Mouse (Mus musculus) heart, adult 2 months (tissue): Measurements from ENCODE around the gene Tecta. TPM values are rescaled to one million over a fixed set of nuclear protein-coding genes. Genes with fewer than 3 reads are reported as not detected.

Experiments
- DNase-seq, 2 experiments: peaks; one replicate each; pipeline ENCODE4 v3.0.0; 2021
- H3K27ac ChIP-seq: fragments of 200-600 bp; 2 replicates; pipeline ENCODE4 v1.8.1; 2022
- H3K27me3 ChIP-seq: fragments of 200-500 bp; 2 replicates; pipeline ENCODE4 v1.6.1; 2012; ENCODE audit warnings: mild to moderate bottlenecking, low read length, inconsistent platforms, mixed read lengths; ENCODE audit not compliant: control insufficient read depth, insufficient read depth
- H3K36me3 ChIP-seq: fragments of 200-500 bp; 2 replicates; pipeline ENCODE4 v1.6.1; 2012; ENCODE audit warnings: low read length, inconsistent platforms; ENCODE audit not compliant: control insufficient read depth, insufficient read depth
- H3K4me1 ChIP-seq: fragments of 200-500 bp; 2 replicates; pipeline ENCODE4 v1.6.1; 2011; ENCODE audit warnings: low read length; ENCODE audit not compliant: control insufficient read depth, insufficient read depth
- H3K4me3 ChIP-seq: fragments of 200-600 bp; 2 replicates; pipeline ENCODE4 v1.8.1; 2022
- H3K79me2 ChIP-seq: fragments of 200-500 bp; replicated peaks from 2 replicates; pipeline ENCODE4 v1.6.1; 2012; ENCODE audit warnings: mild to moderate bottlenecking, inconsistent platforms, low read length, moderate library complexity, mixed read lengths; ENCODE audit not compliant: control insufficient read depth, insufficient read depth
- H3K9ac ChIP-seq: fragments of 200-500 bp; 2 replicates; pipeline ENCODE4 v1.6.1; 2012; ENCODE audit warnings: low read depth, mild to moderate bottlenecking, control low read depth, inconsistent platforms, low read length, mixed read lengths
- CTCF ChIP-seq: fragments of 200-600 bp; IDR thresholded peaks from 2 replicates; pipeline ENCODE4 v1.8.1; 2022; ENCODE audit warnings: antibody characterized with exemption, mild to moderate bottlenecking, moderate library complexity
- EP300 ChIP-seq: fragments of 200-500 bp; IDR thresholded peaks from 2 replicates; pipeline ENCODE4 v1.6.1; 2011; ENCODE audit warnings: low read depth, low read length, control low read depth; ENCODE audit not compliant: insufficient read depth
- POLR2A ChIP-seq: fragments of 200-500 bp; IDR thresholded peaks from 2 replicates; pipeline ENCODE4 v1.6.1; 2011; ENCODE audit warnings: mild to moderate bottlenecking, low read depth, low read length, control low read depth; ENCODE audit not compliant: insufficient read depth
- WGBS: fragments of 180-500 bp; shearing (Covaris S2); methylation state at CpG from one replicate; pipeline ENCODE4 v1.1.7; 2018; 5-methylcytosine and 5-hydroxymethylcytosine counted together
- intact Hi-C: fragments of 180-260 bp; cut with DNase I; formaldehyde crosslinking; loops from one replicate; pipeline ENCODE4 v1.15.1; 2025
- polyA plus RNA-seq: library from polyadenylated mRNA; depleted of rRNA; stranded (reverse); fragments of >200 nt; gene quantifications from 2 replicates; pipeline ENCODE4 v1.2.3, GENCODE M21; 2012
- total RNA-seq, 2 experiments: library from RNA; stranded (reverse); gene quantifications; 2 replicates each; pipeline ENCODE4 v1.2.3; 2021

The Tecta gene
- total and polyA plus RNA-seq, 3 experiments = 0.02 to 0.05 (median 0.02) TPM

DNA sequence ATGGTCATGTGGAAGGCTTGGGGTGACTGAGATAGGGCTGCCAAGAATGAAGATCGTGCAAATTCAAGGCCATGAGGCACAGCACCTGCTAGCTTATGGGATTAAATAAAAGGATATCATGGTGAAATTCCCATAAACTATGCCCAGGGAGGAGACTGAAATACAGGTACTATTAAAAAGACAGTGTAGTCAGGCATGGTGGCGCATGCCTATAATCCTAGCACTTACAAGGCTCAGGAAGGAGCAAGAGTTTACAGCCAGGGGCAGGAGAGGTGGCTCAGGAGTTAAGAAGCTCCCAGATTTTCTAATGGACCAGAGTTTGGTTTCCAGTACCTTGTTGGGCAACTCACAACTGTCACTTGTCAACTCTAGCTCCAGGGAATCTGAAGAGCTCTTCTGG is 31.9 kb upstream of the Tecta start:
- no peak for DNase-seq
- H3K4me1 ChIP-seq = peaks cover 3% of the 10 kb centered on the region
- H3K27ac ChIP-seq = no peak overlapping the region
- no peak for TF ChIP-seq EP300
- no peak for TF ChIP-seq POLR2A
- TF ChIP-seq CTCF = no peak
- intact Hi-C loops = no loop called here
- H3K36me3 ChIP-seq = no peaks in the 10 kb centered on the region
- 88% methylated on average over 2 of the region's 2 CpGs for WGBS
- H3K27me3 ChIP-seq = no peaks in the 10 kb centered on the region
- no peak overlapping the region for H3K4me3 ChIP-seq
- H3K9ac ChIP-seq = no peak overlapping the region
- H3K79me2 ChIP-seq = no peaks in the 10 kb centered on the region

DNA sequence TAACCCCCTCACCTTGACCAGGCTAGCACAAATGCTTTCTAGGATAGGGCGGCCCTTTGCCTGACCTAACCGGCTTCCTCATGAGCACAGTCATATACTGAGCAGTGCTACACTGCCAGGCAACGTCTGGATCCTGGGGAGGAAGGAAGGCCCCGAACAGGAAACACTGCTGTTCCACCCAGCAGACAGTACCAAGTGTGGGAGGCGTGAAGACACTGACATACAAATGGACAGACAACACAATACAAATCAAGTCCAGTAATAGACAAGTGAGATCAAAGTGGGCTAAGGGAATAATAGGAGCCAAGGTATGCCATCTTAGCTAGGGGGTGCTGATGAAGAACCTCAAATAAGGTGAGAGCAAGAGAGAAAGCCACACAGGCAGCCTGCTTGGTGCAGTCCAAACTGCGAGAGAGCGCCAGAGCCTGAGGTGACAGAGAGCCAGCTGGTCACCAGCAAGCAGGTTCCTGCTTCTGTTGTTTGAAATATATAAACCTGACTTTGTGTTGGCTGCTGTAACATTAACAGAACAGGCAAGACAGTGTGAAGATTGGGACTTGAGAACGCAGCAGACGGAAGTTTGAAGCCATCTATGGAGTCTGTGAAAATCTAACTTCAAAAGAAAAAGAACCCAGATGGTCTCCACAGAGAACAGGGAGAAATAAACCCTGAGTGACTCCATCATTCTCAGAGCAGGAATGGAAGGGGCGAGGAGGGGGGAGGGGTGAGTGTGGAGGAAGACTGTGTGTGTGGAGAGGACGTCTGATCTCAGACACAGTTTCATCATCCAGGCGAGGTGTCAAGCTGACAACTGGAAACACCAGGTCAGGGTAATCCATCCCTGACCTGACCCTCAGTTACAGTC is 28.6 kb upstream of the Tecta start:
- H3K36me3 ChIP-seq = no peaks in the 10 kb centered on the region
- H3K79me2 ChIP-seq = no peaks in the 10 kb centered on the region
- peaks cover 3% of the 10 kb centered on the region for H3K4me1 ChIP-seq
- TF ChIP-seq EP300 (no peak), POLR2A (0 out of 2 replicates have a peak, but pooled peaks have one; percentile 13), CTCF (no peak)
- no peaks in the 10 kb centered on the region for H3K27me3 ChIP-seq
- DNase-seq = peak in 1 of 2 experiments; percentile 47
- H3K9ac ChIP-seq = no peak overlapping the region
- H3K4me3 ChIP-seq = no peak overlapping the region
- peak overlapping the region; percentile 64 for H3K27ac ChIP-seq
- intact Hi-C loops = loop anchor here (2.0 kb wide), 1 partner anchor 43 kb away; no protein-coding TSS in a partner anchor
- WGBS = 54% methylated on average over 12 of the region's 12 CpGs

GRCm38 (mm10) chr9:42426661-42427358 is 27.1 kb upstream of the Tecta start:
- intact Hi-C loops = no loop called here
- Histone ChIP-seq H3K27ac (no peak overlapping the region), H3K4me3 (no peak overlapping the region), H3K4me1 (peaks cover 3% of the 10 kb centered on the region), H3K79me2 (no peaks in the 10 kb centered on the region), H3K9ac (no peak overlapping the region), H3K36me3 (no peaks in the 10 kb centered on the region), H3K27me3 (no peaks in the 10 kb centered on the region)
- DNase-seq = no peak
- TF ChIP-seq POLR2A = no peak
- TF ChIP-seq EP300 = no peak
- TF ChIP-seq CTCF = no peak
- WGBS = 75% methylated on average over 10 of the region's 10 CpGs

DNA sequence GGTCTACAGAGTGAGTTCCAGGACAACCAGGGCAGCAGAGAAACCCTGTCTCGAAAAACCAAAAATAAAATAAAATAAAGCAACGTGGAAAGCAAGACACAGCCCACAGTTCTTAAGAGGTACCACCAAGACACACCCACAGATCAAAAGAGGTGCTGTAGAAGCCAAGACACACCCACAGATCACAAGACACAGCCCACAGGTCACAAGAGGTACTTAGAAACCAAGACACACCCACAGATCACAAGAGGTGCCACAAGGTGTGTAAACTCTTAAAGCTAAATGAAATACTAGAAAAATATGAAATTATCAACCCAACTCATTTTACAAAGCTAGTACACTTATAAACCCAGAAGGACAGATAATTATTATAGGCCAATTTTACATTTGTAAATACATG is 23.9 kb upstream of the Tecta start:
- intact Hi-C loops = no loop called here
- no peak for TF ChIP-seq CTCF
- DNase-seq = no peak
- no peak overlapping the region for H3K4me3 ChIP-seq
- no peaks in the 10 kb centered on the region for H3K27me3 ChIP-seq
- H3K9ac ChIP-seq = no peak overlapping the region
- no peaks in the 10 kb centered on the region for H3K79me2 ChIP-seq
- WGBS = 80% methylated on average over 2 of the region's 2 CpGs
- H3K27ac ChIP-seq = no peak overlapping the region
- no peaks in the 10 kb centered on the region for H3K36me3 ChIP-seq
- H3K4me1 ChIP-seq = peaks cover 3% of the 10 kb centered on the region

- Histone ChIP-seq H3K27ac (no peak overlapping the region), H3K36me3 (peaks cover 1% of the 10 kb centered on the region; the same call in 1 of the 2 replicates), H3K4me1 (no peaks in the 10 kb centered on the region), H3K4me3 (no peak overlapping the region), H3K27me3 (no peaks in the 10 kb centered on the region), H3K9ac (no peak overlapping the region), H3K79me2 (no peaks in the 10 kb centered on the region)
- intact Hi-C loops = no loop called here
- DNase-seq = no peak
- TF ChIP-seq EP300 (no peak), CTCF (no peak), POLR2A (no peak)
- WGBS = 72% methylated on average over 2 of the region's 2 CpGs
These were observed 20.0 kb upstream of the Tecta start for GRCm38 (mm10) chr9:42419687-42420086.

DNA sequence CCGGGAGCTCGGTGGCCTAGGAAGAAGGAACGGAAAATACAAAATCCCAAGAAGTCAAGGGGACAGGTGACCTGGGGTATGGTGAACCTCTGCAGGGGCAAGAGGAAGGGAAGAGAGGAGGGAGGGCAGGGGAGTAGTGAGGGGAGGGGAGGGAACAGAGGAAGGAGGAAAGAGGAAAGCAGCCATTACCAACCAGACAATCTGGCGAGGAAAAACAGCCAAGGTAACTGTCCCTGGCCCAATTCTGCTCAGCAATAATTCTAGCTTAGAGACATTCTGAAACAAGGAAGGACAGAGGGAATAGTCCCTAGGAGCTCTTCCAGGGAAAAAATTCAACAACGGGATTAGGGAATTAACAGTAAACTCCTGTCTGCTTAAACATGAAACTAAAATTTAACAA is 19.1 kb upstream of the Tecta start:
- H3K27me3 ChIP-seq = no peaks in the 10 kb centered on the region
- H3K27ac ChIP-seq = no peak overlapping the region
- WGBS = 79% methylated on average over 5 of the region's 5 CpGs
- H3K79me2 ChIP-seq = no peaks in the 10 kb centered on the region
- TF ChIP-seq POLR2A (no peak), EP300 (no peak), CTCF (no peak)
- no peak overlapping the region for H3K9ac ChIP-seq
- no peaks in the 10 kb centered on the region for H3K4me1 ChIP-seq
- no peak for DNase-seq
- H3K4me3 ChIP-seq = no peak overlapping the region
- H3K36me3 ChIP-seq = peaks cover 1% of the 10 kb centered on the region; the same call in 1 of the 2 replicates
- intact Hi-C loops = no loop called here
